Mouse (Mus musculus): ENCODE measurements around the gene Lhx2.

Gene Lhx2

DNA sequence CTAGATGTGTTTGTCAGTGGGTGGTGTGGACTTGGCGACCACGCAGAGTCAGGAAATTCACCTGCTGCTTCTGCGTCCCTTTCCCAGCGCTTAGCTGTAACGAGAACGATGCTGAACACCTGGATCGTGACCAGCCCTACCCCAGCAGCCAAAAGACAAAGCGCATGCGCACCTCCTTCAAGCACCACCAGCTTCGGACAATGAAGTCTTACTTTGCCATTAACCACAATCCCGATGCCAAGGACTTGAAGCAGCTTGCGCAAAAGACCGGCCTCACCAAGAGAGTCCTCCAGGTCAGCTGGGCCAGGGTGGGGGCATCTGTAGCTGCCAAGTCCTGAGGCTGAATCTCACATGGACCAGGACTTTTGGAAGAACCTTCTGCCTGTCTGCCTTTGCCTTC is 20.7 kb downstream of the Lhx2 start:
- DNase-seq (ENCODE audit: low read depth): no peak

DNA sequence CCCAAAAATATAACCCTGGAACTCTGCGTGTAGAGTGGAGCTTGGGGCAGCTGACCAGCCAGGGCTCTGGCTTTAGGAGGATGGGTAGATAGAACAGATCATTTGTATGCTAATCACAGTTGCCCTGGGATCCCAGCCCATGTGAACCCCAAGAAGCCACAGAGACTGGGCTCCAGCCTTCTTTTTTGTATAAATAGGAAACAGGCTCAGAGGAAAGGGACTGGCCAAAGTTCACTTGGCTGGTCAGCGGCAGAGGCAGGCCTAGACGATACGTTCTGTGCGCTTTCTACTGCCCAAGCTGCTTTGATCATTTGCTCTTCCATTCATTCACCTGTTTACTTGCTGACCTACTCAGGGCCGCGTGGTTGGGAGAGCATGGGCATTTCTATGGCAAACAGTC is 27.1 kb downstream of the Lhx2 start:
- no peak for DNase-seq (ENCODE audit: low read depth)

DNA sequence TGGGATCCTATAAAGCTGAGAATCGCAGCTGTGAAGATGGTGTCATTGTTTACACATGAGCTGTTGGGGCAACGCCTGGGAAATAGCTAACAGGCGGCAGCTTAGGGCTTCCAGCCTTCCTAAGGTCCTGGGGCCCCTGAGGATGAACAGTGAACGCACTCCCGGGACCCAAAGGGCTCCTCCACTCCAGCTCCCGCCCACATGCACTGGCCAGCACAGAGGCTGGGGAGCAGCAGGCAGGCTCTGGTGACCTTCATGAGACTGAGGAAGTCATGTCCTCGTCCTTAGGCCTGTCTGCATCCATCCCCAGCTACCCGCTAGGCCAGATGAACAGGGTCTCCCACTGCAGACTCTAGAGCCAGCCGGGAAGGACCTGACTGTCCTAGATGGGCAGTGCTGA is 27.9 kb downstream of the Lhx2 start:
- no peak for DNase-seq (ENCODE audit: low read depth)

DNA sequence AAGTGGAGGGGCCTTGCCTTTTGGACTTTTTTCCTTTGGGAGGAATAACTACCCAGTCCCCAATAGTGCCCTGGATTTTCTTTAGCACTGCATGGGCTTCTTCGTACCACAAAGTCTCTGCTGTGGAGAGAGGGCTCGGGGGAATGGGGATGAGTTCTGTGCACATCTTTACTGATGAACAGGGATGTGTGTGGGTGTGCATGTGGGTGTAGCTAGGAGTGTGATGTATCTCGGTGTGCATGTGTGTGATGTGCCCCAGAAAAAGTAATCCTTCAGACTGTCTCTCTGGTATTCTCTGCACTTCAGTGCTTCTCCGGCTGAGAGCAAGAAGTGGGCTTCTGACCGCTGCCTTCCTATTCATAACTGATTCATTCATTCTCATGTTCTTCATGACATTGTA is 28.8 kb downstream of the Lhx2 start:
- DNase-seq (ENCODE audit: low read depth): no peak

DNA sequence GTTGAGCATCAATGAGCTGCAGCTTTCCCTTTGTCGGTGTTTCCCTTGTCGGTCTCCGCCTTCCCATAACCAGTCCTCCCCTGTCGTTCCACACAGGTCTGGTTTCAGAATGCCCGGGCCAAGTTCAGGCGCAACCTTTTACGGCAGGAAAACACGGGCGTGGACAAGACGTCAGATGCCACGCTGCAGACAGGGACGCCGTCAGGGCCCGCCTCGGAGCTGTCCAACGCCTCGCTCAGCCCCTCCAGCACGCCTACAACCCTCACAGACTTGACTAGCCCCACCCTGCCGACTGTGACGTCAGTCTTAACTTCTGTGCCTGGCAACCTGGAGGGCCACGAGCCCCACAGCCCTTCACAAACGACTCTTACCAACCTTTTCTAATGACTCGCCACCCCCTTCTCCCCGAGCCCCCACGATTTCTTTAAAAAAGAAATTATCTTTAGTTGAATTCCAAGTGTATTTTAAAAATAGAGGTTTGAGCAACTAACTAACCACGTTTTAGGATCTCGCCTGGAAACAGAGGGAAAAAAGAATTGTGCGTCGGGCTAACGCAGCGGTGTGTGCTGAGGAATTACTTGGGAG is 29.8 kb downstream of the Lhx2 start:
- DNase-seq (ENCODE audit: low read depth): no peak

DNA sequence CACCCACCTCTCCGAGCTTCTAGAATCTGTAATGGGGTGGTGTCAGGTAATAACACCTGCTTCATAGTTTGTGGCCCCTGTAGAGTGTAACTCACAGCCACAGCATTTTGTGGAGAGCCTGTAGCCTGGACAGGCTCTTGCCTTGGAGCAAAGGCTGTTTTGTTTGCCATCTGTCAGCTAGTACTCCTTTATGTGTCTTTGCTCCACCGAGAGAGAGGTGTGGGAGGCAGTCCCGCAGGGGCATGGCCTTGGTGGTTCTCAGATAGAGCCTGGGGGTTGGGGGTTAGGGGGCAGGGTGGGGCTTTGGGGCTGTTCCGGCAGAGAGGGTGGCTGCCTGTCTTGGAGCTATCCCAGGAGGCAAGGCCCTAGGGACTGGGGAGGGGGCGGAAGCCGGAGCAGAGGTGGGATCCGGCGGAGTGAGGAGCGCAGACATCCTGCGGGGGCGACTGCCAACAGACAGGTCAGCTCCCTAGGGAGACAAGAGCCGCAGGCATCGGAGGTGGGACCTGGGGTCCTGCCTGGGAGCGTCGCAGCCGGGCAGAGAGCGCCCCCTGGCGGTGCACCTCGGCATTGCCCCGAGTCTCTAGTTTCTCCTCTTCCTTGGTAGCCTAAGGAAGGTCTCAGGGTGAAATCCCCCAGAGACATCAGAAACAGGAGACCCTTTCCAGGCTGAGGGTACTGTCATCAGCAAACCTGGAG is 36.7 kb downstream of the Lhx2 start:
- peak; percentile 32 for DNase-seq (ENCODE audit: low read depth)

DNA sequence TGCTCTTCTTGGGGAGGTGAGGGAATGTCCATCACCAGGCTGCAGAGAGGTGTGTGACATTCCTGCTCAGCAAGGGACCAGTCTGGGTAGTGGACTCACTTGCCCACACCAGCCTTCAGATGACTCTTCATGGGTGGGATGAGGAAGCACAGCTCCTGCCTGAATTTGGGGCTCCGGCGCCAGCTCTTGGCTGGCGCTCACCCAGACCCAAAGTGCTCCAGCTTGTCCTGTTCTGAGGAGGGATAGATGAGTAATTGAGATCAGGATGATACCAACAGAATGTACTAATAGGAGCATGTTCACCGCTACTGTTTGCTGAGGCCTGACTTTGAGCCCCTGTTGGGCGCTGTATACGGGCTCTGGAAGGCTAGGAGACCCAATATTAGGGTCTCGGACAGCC is 38.2 kb downstream of the Lhx2 start:
- no peak for DNase-seq (ENCODE audit: low read depth)

DNA sequence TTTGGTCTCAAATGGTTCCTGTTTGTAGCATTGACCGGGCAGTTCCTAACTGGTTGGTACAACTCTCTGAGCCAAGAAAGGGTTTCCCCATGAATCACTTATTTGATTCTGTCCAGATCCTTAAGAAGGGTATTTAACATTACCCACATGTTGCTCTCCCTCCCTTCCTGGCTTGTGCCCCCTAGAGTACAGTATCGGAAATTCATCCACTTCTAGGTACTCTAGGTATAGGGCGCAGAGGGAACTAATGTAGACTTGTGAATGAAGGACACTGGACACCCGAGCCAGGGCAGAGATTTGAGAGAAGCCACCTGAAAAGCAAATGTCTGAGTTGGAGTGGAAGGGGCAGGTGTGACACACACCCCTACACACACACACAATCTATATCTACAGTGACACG is 39.3 kb downstream of the Lhx2 start:
- peak; percentile 55 for DNase-seq (ENCODE audit: low read depth)

DNA sequence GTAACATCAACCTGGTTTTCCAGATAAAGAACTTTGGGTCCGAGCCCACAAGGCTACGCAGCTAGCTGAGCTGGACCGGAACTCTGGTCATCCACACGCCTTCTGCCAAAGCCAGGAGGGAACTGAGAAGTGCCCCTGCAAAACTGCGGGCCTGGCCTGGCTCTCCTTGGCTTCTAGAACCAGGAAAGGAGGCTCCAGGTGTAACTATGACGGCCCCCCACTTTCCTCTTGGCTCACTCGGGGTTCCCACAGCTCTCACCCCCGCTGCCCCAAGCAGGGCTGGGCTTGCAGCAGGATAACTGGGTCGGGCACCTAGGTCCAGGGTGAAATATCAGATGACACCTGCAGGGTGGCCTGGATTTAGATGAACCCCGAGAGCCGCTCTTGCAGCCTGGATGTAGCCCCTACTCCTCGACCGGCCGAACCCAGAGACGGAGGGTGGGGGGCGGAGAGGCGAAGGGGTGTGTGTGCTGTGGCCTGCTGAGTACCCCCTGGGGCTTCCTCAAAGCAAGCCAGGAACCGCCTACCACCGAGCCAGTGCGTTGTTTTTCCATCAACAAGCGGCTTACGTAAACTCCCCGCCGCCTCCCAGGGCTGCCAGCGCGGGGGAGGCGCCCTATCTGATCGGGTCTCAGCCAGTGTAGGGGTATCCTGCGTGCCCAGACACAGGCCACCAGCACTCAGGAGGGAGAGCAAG is 39.9 kb downstream of the Lhx2 start:
- no peak for DNase-seq (ENCODE audit: low read depth)

DNA sequence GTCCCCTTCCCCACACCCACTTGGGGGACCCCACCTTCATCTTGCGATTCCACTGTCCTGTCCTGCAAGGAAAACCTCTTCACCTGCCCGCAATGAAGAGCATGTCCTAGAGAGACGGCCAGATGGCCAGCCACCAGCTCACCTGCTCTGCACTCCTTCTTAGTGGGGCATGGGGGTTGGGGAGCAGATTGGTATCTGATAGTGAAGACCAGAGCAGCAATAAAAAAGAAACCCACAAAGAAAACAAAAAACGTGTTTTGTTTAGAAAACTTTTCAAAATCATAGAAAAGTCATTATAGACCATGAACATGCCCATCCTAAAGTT is 40.4 kb downstream of the Lhx2 start:
- DNase-seq (ENCODE audit: low read depth): no peak

DNA sequence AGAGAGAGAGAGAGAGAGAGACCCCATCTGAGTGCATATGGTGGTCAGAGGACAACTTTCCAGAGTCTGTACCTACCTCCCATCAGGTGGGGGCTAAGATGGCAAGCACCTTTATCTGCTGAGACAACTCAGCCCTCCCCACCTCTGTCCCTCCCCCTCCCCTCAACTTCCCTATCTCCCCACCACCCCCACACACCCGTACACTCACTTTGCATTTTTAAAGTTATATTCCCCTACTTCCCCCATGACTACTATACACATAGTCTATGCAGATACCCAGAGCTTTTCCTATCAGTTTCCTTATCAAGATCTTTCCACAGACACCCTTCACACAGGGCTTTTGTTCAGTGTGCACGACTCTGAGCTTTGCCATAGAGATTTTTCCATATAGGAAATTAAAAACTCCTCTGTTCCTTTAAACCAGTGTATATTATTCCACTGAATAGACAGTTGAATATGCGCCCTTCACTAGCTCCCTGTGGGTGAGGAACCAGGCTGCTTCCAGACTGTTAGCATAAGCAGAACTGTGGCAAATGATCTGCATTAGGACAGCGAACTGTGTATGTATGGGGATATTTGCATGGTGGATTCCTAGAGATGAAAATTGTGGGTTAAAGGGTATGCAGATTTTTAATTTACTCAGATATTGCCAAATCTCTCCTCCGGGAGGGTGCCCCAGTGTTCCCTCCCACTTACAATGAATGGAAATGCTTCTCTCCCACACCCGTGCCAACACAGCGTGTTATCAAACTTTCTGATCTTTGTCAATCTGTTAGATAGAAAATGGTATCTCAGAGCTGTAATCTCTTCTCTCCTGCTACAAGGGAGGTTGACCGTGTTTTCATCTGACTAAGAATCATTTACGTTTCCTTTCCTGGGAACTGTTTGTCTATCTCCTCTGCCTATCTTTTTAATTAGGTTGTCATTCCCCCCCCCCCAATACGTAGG is 41.3 kb downstream of the Lhx2 start:
- no peak for DNase-seq (ENCODE audit: low read depth)

DNA sequence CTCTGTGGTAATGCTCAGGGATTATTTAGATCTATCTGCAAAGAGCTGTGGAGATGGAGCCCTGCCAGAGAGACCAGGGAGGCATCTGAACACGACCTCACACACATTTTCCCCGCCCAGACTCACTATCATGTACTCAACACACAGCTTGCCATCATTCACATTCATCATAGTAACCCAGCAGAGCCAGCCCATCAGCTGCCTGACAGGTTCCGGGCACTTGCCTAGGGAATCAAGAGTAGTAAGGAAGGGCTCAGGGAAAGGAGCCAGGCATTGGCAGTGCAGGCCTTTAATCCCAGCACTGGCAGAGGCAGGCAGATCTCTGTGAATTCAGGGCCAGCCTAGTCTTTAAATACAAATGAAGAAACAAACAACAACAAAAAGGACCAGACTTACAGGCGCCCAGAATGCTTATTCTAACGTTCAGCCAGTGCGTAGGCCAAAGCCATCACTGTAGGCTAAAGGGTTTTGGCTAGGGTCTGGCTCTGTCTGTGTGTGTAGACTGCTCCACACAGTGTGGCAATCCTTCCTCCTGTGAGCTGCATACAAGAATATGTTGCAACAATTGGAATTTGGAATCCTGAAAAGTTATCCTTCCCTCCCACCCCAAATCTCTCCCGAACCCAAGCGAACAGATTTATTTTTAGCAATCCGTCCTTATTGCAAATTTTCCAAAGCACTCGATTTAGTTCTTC is 48.6 kb downstream of the Lhx2 start:
- DNase-seq (ENCODE audit: low read depth): no peak

DNA sequence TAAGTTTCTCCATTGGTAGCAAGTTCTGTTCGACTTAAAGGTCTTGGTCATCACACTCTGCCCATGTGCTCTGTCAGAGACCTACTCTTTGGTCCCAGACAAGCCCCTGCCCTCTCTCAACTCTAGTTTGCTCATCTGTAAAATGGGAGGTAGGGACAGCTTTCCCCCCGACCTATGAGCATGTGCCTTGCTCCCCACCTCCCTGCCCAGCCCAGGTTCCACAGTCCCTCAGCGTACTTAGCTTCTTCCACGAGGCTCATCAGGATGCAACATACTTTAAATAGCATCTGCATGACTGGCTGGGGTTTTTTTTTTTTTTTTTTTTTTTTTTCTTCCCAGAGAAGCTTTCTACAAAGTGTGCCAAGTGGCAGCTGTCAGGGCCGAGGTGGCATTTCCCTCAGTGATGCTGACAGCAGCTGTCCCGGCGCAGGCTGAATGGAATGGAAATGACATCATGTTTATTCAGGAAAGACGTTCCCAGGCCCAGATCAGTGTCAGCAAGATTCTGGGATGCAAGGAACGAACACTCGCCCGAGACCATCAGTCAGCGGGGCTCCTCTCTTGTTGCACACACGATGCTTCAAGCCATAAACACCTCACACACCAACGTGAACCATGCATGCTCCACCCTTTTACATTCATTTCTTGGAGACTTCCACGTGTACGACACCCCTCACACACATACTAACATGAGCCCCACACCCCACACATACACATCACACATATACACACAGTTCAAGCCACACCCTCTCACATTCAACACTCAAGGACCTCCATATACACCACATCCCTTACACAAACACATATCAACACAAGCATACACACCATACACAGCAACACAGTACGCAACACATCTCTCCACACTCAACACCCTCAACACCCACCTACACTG is 56.1 kb downstream of the Lhx2 start:
- DNase-seq (ENCODE audit: low read depth): no peak

DNA sequence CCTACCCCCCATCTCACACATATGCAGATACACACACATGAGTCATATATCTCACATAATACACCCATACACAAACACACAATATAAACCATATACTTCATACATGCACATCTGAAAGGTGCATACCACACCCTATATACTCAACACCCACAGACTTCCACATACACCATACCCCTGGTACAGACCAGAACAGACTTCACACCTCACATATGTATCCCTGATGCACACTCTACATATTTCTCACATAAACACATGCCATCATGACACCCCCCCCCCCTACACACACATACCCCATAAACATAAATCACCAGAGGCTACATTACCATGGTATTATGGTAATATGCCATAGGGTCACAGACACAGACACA is 56.8 kb downstream of the Lhx2 start:
- no peak for DNase-seq (ENCODE audit: low read depth)

DNA sequence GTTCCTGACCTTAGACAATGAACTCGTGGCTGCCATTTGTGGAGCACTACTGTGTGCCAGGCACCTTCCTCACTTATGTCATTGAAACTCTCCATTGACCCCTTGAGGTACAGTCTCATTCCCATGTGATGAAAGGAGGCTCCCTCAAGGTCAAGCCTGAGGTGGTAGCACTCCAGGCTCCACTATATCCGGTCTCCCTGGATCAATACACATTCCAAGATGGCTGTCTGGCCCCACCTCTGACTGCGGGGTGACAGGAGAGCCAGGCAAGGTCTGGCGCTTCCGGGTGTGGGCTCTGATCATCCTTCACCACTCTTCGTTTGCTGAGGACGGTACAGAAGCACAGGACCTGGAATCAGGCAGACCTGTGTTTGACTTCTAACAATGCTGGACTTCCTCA is 58.2 kb downstream of the Lhx2 start:
- DNase-seq (ENCODE audit: low read depth): no peak

DNA sequence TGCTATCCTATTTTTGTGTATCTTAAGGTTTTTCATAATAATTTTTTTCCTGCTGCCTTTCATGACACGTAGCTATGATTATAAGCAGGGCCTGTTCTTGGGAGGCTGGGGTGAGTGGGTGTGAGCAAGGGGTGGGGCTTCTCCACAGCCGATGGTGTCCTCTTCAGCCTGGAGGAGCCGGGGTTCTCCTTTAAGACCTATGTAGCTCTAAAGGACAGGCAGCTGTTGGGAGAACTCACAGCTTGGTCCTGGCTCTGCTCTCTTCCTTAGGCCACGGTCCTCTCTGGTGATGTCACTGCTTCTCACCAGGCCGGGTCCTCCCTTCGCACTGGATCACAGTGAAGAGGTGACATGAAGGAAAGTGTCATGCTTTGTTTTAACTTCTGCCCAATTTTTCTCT is 58.8 kb downstream of the Lhx2 start:
- no peak for DNase-seq (ENCODE audit: low read depth)

DNA sequence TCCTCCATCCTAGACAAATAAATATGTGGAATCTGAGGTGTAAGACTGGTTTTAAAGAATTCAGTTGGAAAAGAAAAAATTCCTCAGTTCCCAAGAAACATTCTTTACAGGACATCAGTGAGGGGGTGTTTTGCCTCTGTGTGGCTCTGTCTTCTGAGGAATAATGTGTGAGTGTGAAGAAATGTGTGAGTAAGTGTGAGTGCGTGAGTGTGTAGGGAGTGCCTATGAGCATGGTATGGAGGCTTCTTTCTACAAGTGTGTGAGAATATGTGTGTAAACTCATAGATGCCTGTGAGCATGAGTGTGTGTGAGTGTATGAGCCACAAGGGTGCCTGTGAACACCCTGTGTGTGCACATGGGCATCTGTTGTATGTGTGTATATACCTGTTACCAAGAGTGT is 63.5 kb downstream of the Lhx2 start:
- no peak for DNase-seq (ENCODE audit: low read depth)

DNA sequence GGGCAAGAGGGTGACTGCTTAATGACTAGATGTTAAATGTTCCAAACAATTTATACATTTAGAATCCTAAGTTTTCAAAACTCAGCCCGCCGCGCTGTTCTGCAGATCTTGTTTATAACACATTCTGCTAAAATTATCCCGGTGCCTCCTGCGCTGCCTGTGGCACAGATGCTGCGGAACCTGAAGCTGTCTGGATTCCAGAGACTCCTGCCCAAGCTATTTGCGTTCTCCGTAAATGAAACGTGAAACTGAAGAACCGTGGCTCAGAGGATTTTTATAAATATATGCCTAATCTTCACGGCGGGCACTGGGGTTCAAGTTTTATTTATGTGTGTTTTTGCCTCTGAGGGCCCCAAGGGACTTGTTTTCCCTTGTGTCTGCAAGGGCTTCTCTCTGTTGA is 64.2 kb downstream of the Lhx2 start:
- no peak for DNase-seq (ENCODE audit: low read depth)

DNA sequence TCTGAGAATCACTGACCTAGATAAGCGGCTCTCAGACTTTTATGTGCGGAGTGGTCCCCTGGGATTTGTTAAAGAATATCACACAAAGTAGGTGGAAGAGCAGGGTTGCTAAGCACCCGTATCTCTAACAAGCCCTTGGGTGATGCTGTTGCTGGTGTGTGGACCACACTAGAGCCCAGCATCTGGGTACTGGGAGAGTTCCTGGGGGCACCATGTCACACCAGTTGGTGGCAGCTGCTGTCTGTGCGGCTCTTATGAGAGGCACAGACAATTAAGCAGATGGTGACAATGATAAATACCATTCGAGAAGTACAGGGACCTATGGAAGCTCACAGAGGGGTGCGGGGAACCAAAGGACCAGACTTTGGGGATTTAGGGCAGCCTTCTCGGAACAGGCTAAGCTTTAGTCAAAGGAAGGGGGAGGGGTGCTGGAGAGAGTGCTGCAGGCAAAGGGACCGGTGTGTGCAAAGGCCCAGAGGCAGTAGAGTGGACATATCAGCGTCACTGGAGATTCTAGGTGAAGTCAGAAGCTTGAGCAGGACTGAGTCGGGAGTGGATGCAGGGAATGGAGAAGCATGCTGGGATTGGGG is 65.0 kb downstream of the Lhx2 start:
- no peak for DNase-seq (ENCODE audit: low read depth)

DNA sequence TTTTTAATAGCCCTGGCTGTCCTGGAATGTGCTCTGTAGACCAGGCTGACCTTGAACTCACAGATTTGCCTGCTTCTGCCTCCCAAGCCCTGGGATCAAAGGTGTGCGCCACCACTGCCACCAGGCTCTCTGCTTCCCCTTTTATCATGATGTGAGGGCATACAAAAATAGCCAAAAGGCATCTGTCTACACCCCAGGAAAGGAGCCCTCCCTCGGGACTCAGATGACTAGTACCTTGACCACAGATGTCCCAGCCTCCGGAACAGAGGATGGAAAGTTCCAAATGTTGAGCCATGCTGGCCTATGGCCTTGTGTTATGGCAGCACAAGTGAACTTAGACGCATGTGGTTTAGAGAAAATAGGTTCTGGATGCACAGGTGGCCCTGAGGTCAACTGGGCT is 66.3 kb downstream of the Lhx2 start:
- no peak for DNase-seq (ENCODE audit: low read depth)

DNA sequence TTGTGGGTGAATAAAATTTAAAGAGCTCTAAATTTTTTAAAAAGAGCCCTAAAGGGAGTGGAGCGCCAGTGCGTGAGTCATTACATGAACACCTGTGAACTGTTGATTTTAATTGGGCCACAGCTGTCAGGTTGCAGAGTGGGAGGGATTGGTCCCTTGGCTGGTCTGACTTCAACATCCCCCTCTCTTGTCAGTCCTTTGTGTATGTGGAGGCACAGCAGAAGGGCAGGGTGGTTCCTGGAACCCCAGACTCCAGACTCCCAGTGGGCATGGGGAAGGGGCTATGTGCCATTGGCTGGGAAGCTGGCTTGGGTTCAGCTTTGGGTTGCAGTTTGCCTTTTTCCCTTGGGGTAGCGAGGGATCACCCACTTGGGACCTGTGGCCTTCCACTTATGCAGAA is 70.2 kb downstream of the Lhx2 start:
- no peak for DNase-seq (ENCODE audit: low read depth)

Measured in 416B (cell line).